ENCODE assay signal across 8 mouse cellular contexts in genomic region chr14:74640819-74641381, GRCm38 (mm10). TPM values are rescaled to one million over a fixed set of nuclear protein-coding genes. Genes with fewer than 3 reads are reported as not detected.
DNase-seq lines count a peak whose midpoint lies in the region; ATAC-seq and TF ChIP-seq lines count a peak whose summit lies in the region.

Gene Htr2a (plus strand): TSS chr14:74640840.

- H3K4me2 ChIP-seq in lung, embryonic 16.5 days (ENCODE audit: low read depth, low read length), result peak within 1 kb of the TSS; percentile 71
- H3K4me2 ChIP-seq in myocyte (ENCODE audit: low read depth), result peak within 1 kb of the TSS; percentile 52

- peak; percentile 57 for ATAC-seq in lung, embryonic 16.5 days (ENCODE audit: low read depth)
- ATAC-seq in granulocyte monocyte progenitor cell, adult 5-6 weeks (replicated peaks; ENCODE audit: poor library complexity, severe bottlenecking), result peak; percentile 8; the same call in 1 of the 2 replicates

- H3K79me2 ChIP-seq in myocyte (ENCODE audit: control insufficient read depth, insufficient read depth), result no peaks in the 10 kb centered on the region

- peak within 1 kb of the TSS; percentile 51 for H3K9ac ChIP-seq in lung, embryonic 16.5 days (ENCODE audit: low read length)

- no peak within 1 kb of the TSS for H3K27ac ChIP-seq in lung, embryonic 16.5 days (ENCODE audit: low read length)
- H3K27ac ChIP-seq in limb, embryonic 10.5 days, result no peak within 1 kb of the TSS

- no peaks in the 10 kb centered on the region for H3K9me3 ChIP-seq in lung, embryonic 16.5 days (ENCODE audit: control insufficient read depth, low read length)
- H3K9me3 ChIP-seq in limb, embryonic 10.5 days (replicated peaks), result no peaks in the 10 kb centered on the region

- H3K27me3 ChIP-seq in lung, embryonic 16.5 days (ENCODE audit: control insufficient read depth, insufficient read depth, low read depth, low read length), result no peaks in the 10 kb centered on the region; the same call in 1 of the 2 replicates
- peaks cover 40% of the 10 kb centered on the region for H3K27me3 ChIP-seq in limb, embryonic 10.5 days (ENCODE audit: low read depth, poor library complexity, severe bottlenecking)
- H3K27me3 ChIP-seq in myocyte (ENCODE audit: control insufficient read depth, insufficient read depth, insufficient read length), result peaks cover 6% of the 10 kb centered on the region

- H3ac ChIP-seq in myocyte (ENCODE audit: control insufficient read depth, insufficient read length), result no peak within 1 kb of the TSS

- WGBS in lung, embryonic 16.5 days, result under 1% methylated on average over 20 of the region's 20 CpGs
- WGBS in limb, embryonic 10.5 days, result 2% methylated on average over 20 of the region's 20 CpGs

- peak within 1 kb of the TSS; percentile 47 for H3K4me3 ChIP-seq in lung, embryonic 16.5 days (ENCODE audit: low read length)
- peak within 1 kb of the TSS; percentile 48 for H3K4me3 ChIP-seq in limb, embryonic 10.5 days
- H3K4me3 ChIP-seq in myocyte, result no peak within 1 kb of the TSS

- H3K36me3 ChIP-seq in lung, embryonic 16.5 days (ENCODE audit: control insufficient read depth, insufficient read depth, low read length), result no peaks in the 10 kb centered on the region
- H3K36me3 ChIP-seq in limb, embryonic 10.5 days, result no peaks in the 10 kb centered on the region
- no peaks in the 10 kb centered on the region for H3K36me3 ChIP-seq in myocyte (ENCODE audit: control insufficient read depth, insufficient read depth)

- no peak for TF ChIP-seq POLR2A in myocyte (IDR thresholded peaks at IDR 0.05; ENCODE audit: insufficient read length, low read depth)

- peaks cover 8% of the 10 kb centered on the region for H3K4me1 ChIP-seq in lung, embryonic 16.5 days (replicated peaks; ENCODE audit: control insufficient read depth, insufficient read depth, low read length)
- peaks cover 14% of the 10 kb centered on the region for H3K4me1 ChIP-seq in limb, embryonic 10.5 days

- DNase-seq in lung, postnatal 25 days (ENCODE audit: low spot score), result no peak
- peak; percentile 61 for DNase-seq in embryo, embryonic 10.5 days (ENCODE audit: low spot score)
- DNase-seq in limb, embryonic 10.5 days (ENCODE audit: low spot score), result peak; percentile 52
- no peak for DNase-seq in natural killer cell, adult 2 months (ENCODE audit: low spot score in 2 of 2)
- no peak for DNase-seq in adrenal gland, adult 8-10 months

TF ChIP-seq in myocyte, 11 proteins besides CTCF, POLR2A, EP300 and RAD21:
- no peak for TF ChIP-seq MYOD1 (IDR thresholded peaks at IDR 0.05; ENCODE audit: control insufficient read depth in 1 of 3, insufficient read length in 2 of 3, low read depth in 2 of 3)
- no peak for TF ChIP-seq SRF (IDR thresholded peaks at IDR 0.05; ENCODE audit: control insufficient read depth, insufficient read length, low read depth)
- no peak for TF ChIP-seq TCF3 (IDR thresholded peaks at IDR 0.05; ENCODE audit: insufficient read length, low read depth)
- no peak for TF ChIP-seq MYOG (IDR thresholded peaks at IDR 0.05; ENCODE audit: control insufficient read depth in 1 of 3, insufficient read depth in 1 of 3, insufficient read length in 2 of 3, low read depth in 2 of 3)
- no peak for TF ChIP-seq MAX (IDR thresholded peaks at IDR 0.05; ENCODE audit: low read depth)
- TF ChIP-seq E2F4 (IDR thresholded peaks at IDR 0.05; ENCODE audit: insufficient read depth), result no peak
- no peak for TF ChIP-seq CEBPB (IDR thresholded peaks at IDR 0.05; ENCODE audit: insufficient read depth, poor library complexity, severe bottlenecking)
- TF ChIP-seq REST (IDR thresholded peaks at IDR 0.05; ENCODE audit: insufficient read depth, insufficient read length), result no peak
- no peak for TF ChIP-seq USF1 (IDR thresholded peaks at IDR 0.05; ENCODE audit: low read depth)
- no peak for TF ChIP-seq TCF12 (IDR thresholded peaks at IDR 0.05; ENCODE audit: insufficient read depth, poor library complexity, severe bottlenecking)
- TF ChIP-seq POLR2AphosphoS2 (IDR thresholded peaks at IDR 0.05; ENCODE audit: insufficient read length, low read depth), result no peak

RNA-seq across cellular contexts. Expression of gene Htr2a, which starts in this region (rescaled TPM):
- polyA plus RNA-seq in lung, embryonic 16.5 days (2015; fragmentation: Nextera tagmentation; extraction: Ambion mirVana), result 0.77 and 0.78 TPM in 2 replicates
- 0.32 TPM in 1 of 2 replicates, not detected in the other for total RNA-seq in granulocyte monocyte progenitor cell, adult 5-6 weeks (2014; fragmentation: Nextera tagmentation)
- 0.31 and 0.43 TPM in 2 replicates for total RNA-seq in granulocyte monocyte progenitor cell, adult 5-6 weeks (2017)
- polyA plus RNA-seq in limb, embryonic 10.5 days (2016; fragmentation: Nextera tagmentation; extraction: Ambion mirVana), result 0.04 and 0.06 TPM in 2 replicates
- polyA plus RNA-seq in myocyte (2012; fragmentation: generic; extraction: Trizol), result not detected
- total RNA-seq in adrenal gland, adult 8-10 months (2022), result under 1 TPM; 0.06 to 0.22 (median 0.11) TPM

Comparison
In these comparisons a context has a peak if more than half of its experiments do, and no peak if none do; other contexts are left out.
1. Peak in ATAC-seq, H3K4me3 ChIP-seq, H3K9ac ChIP-seq and H3K4me2 ChIP-seq in lung, embryonic 16.5 days; RNA of the gene not detected or under 1 TPM.
2. Peak in ATAC-seq in granulocyte monocyte progenitor cell, adult 5-6 weeks; RNA of the gene not detected or under 1 TPM.
3. Peak in DNase-seq and H3K4me3 ChIP-seq in limb, embryonic 10.5 days; RNA of the gene not detected or under 1 TPM.